Mouse (Mus musculus): ENCODE results near the gene Mat2a. TPM values are rescaled to one million over a fixed set of nuclear protein-coding genes. Genes with fewer than 3 reads are reported as not detected.

Gene Mat2a
- total RNA-seq, 2 experiments from 2014 or later = 155 to 171 TPM

DNA sequence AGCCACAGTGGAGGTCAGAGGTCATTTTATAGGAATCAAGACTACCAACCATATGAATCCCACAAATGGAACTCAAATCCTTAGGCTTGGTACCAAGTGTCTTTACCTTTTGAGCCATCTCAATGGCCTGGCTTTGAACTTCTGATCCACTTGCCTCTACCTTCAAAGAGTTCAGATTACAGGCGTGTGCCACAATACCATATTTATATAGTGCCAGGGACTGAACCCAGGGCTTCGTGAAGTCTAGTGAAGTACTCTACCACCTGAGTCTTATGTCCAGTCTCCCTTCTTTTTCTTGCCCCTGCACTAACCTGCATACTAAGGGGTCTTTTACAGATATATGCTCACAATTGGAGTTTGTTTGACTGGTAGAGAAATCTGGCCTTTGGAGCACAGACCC lies 52.8 kb downstream of the Mat2a start:
- DNase-seq (ENCODE audit: extremely low spot score in 1 of 2, low spot score in 1 of 2) = no peak

DNA sequence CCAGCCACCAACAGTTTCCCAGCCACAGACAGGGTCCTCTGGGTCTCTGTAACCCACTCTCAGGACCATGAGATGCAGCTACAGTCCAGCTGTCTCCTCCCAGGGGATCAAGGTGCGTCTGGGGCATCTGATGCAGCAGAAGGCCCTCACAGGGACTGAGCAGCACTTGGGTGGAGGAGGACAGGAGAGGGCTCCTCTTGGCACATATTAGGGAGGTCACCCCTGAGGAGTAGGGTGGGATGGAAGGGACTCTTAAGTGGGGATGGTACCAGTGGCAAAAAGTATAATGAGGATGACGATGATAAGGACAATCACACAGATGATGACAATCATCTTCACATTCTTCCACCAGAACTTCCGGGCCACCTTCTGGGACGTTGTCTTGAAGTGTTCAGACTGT lies 54.1 kb downstream of the Mat2a start:
- no peak for DNase-seq (ENCODE audit: extremely low spot score in 1 of 2, low spot score in 1 of 2)

DNA sequence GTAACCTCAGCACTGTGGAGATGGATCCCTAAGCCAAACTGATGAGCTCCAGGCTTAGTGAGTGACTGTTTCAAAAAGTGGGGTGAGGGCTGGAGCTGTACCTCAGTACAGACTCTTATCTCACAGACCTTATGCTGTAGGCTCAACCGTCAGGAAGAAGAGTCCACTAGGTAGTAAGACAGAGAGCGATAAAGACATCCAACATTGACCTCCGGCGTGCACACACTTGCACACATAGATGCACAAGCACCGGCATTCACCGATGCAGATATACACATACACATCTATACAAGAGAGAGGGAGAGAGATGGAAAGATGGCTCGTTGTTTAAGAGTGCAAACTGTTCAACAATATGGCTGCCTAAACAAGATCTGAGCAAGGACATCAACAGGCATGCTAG lies 55.4 kb downstream of the Mat2a start:
- no peak for DNase-seq (ENCODE audit: extremely low spot score in 1 of 2, low spot score in 1 of 2)

DNA sequence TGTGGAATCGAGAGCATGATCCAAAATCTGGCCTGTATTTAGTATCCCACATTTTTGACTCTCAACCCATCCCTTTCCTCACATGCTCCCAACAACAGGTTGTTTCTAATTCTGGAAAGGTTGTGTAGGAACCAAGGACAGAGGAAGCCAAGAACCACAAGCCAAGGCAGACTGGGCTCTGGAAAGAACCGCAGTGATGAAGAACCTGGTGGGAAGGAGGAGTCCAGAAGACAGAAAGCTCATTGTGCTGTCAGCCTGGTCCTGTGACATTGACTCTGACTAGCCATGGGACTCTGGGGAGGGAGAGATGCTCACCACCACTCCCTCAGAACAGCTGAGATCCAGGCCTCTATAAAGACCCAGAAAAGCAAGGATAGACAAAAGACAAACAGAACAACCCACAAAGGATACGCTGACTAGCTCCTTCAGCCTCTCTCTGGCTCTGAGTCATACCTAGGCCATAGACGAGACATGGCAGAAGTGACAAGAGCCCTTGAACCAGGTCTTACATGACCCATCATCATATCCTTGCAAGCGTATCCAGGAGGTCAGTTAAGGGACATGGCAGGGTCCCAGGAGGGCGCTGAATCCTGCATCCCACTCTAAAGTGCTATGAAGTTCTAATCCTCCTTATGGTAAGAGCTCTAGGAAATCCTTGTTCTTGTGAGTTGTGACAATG lies 56.1 kb downstream of the Mat2a start:
- DNase-seq (ENCODE audit: extremely low spot score in 1 of 2, low spot score in 1 of 2) = no peak

Other genes starting within 250 kb of the Mat2a start
- 1 to 10 TPM; 2.3 to 2.8 TPM for gene Atoh8, start 204.0 kb downstream of the Mat2a start, total RNA-seq (2021)
- gene Sftpb, start 134.9 kb downstream of the Mat2a start, total RNA-seq (2021) = not detected
- gene Usp39, start 94.4 kb downstream of the Mat2a start, total RNA-seq (2021) = 10 to 100 TPM; 31.4 to 36.4 TPM
- gene 0610030E20Rik, start 92.2 kb downstream of the Mat2a start, total RNA-seq (2021) = 10 to 100 TPM; 13.1 to 15.8 TPM
- gene Tmem150a, start 84.1 kb downstream of the Mat2a start, total RNA-seq (2021) = 10 to 100 TPM in 1 of 2 experiments, 1 to 10 TPM in 1; 8.5 to 11.9 TPM
- 10 to 100 TPM; 75.9 to 83.5 TPM for gene Rnf181, start 72.6 kb downstream of the Mat2a start, total RNA-seq (2021)
- gene Vamp5, start 59.1 kb downstream of the Mat2a start, total RNA-seq (2021) = 1 to 10 TPM; 3.9 to 4.6 TPM
- gene Vamp8, start 48.9 kb downstream of the Mat2a start, total RNA-seq (2021) = 10 to 100 TPM; 14.3 to 16.2 TPM
- gene Ggcx, start 25.2 kb downstream of the Mat2a start, total RNA-seq (2021) = 10 to 100 TPM; 19.8 to 22.4 TPM
- 1 to 10 TPM in 1 of 2 experiments, under 1 TPM in 1; 0.62 to 1.3 TPM for gene Sh2d6, start 82.1 kb upstream of the Mat2a start, total RNA-seq (2021)
- gene Capg, start 104.8 kb upstream of the Mat2a start, total RNA-seq (2021) = 1 to 10 TPM; 3.5 to 4.0 TPM
- gene Elmod3, start 158.9 kb upstream of the Mat2a start, total RNA-seq (2021) = 10 to 100 TPM; 22.0 to 23.4 TPM
- 10 to 100 TPM; 57.8 to 58.7 TPM for gene Retsat, start 158.9 kb upstream of the Mat2a start, total RNA-seq (2021)
- 10 to 100 TPM; 80.3 to 85.0 TPM for gene Tgoln1, start 177.4 kb upstream of the Mat2a start, total RNA-seq (2021)